Mouse (Mus musculus): ENCODE data around the gene Twf2. TPM values are rescaled to one million over a fixed set of nuclear protein-coding genes. Genes with fewer than 3 reads are reported as not detected.

The Twf2 gene
- total RNA-seq, 2 experiments from 2014 or later, result 52.3 to 57.2 TPM

DNA sequence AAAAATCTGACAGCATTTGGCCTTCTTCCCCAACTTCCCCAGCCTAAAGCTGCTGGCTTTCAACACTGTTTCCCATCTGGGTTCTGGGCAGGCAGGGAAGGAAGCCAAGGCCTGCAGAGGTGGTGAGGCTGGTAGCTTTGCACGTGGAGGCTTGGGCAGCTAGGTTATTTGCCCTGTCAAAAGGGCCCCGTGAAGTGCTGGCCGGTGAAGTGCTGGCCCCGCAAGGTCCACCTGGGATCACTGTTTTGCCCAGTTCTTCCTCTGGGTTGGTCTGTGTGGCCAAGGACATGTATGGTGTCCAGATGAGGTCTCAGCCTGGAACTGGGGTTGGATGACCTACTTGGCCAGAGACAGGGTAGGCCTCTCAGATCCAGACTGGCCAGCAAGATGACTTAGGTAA, 7.0 kb downstream of the Twf2 start:
- no peak for DNase-seq (ENCODE audit: extremely low spot score in 1 of 2, low spot score in 1 of 2)

DNA sequence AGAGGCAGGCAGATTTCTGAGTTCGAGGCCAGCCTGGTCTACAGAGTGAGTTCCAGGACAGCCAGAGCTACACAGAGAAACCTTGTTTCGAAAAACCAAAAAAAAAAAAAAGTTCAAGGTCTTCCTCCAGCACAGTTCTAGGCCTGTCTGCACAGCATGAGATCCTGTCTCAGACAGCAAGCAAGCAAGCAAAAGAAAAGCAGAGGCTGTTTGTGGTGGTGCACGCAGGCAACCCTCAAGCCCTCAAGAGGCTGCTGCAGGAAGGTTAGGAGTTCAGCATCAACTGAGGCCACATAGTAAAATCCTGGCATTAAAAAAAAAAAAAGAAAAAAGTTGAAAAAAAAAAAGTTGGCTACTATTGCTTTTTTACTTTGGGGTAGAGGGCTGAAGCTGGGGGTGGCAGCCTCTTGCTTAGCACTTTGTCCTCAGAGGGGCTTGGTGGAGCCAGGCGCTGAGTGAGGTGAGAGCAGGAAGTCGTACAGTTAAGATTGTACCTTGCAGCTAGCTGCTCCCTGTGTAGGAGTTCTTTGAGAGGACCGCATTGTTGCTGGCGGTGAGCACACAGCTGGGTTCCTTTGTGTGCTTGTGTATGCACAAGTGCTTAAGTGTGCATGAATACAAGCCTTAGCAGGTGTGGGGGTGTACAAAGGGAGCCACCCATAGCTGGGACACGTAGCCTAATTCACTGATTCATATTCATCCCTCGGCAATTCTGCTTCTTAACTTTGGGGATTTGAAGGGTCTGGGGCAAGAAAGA, 8.1 kb downstream of the Twf2 start:
- no peak for DNase-seq (ENCODE audit: extremely low spot score in 1 of 2, low spot score in 1 of 2)

DNA sequence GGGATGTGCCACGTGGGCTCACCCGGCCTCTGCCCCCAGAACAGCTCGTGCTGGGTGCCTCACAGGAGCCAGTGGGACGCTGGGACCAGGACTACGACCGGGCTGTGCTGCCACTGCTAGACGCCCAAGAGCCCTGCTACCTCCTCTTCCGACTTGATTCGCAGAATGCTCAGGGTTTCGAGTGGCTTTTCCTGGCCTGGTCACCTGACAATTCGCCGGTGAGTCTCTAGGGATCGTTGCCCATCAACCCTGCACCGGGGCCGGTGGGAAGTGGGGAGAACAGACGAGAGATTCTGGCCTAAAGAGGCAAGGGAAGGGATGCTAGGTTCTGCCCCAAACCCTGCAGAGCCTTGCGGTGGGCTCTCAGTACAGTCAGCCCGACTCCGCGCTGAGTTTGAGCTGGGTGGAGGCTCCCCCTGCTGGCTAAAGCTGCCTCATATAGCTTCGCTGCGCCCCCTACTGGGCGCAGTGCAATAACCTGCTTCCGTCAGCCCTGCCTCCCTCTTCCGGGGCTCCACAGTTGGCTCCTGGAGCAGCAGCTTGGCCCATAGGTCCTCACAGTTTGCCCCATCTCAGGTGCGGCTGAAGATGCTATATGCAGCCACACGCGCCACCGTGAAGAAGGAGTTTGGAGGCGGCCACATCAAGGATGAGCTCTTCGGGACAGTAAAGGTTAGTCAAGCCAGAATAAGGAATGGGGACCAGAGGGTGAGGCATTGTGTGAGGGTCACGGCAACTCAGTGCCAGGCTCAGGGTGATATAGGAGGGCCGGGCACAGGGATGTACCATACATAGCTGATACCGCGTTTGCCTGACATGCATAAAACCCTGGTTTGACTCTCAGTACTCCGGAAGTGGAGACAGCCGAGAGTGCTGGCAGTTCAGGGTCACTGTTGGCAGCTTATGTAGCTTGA, 9.0 kb downstream of the Twf2 start:
- peak; percentile 78 to 83 for DNase-seq (ENCODE audit: extremely low spot score in 1 of 2, low spot score in 1 of 2)

DNA sequence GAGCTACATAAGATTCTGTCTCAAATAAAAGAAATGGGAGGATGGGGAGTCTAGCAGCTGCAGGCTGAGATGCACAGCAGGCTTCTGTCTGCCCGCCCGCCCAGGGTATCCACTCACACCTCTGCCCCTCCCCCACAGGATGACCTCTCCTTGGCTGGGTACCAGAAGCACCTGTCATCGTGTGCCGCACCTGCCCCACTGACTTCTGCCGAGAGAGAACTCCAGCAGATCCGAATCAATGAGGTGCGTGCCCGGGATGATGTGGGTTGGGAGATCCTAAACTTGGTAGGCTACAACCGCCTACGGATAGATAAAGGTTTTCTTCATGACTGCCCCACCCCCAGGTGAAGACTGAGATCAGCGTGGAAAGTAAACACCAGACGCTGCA, 9.7 kb downstream of the Twf2 start:
- no peak for DNase-seq (ENCODE audit: extremely low spot score in 1 of 2, low spot score in 1 of 2)

DNA sequence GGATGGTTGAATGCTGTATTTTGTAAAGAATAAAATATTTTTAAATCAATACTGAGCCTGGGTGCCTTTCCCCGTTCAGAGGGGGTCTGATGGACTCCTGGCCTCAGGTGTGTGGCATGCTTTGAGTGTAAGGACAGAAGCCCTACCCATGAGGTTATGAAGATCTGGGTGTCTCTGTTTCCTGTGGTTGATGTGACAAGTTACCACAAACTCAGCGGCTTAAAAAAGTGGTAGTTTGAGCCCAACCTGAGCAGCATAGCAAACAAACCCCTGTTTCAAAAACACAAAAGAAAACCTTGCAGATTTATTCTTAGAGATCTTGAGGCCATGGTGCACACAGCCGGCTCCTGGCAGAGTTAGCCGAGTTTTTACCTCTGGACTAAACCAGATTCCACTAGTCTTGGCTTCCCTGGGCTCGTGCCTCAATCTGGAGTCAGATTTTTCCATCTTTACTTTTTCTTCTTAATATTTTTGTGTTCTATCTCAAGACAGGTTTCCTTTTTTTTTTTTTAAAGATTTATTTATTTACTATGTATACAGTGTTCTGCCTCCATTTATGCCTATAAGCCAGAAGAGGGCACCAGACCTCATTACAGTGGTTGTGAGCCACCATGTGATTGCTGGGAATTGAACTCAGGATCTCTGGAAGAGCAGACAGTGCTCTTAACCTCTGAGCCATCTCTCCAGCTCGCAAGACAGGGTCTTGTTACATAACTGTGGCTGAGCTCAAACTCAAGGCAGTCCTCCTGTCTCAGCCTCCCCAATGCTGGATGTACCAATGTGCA, 12.6 kb downstream of the Twf2 start:
- no peak for DNase-seq (ENCODE audit: extremely low spot score in 1 of 2, low spot score in 1 of 2)

DNA sequence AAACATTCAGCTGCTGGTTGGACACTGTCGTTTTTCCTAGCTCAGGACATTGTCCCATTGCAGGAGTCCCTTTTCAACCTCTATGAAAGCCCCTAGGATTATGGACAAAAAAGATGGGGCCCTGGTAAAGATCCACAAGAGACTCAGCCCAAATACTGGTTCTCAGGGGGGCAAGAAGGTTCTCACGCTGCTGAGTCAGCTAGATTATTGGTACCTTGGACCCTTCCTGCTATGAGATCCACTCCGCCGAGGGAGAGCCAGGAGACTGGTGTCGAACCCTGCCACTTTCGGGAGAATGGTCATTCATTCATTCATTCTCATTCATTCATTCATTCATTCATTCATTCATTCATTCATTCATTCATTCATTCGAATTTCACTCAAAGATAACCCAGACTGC, 14.1 kb downstream of the Twf2 start:
- no peak for DNase-seq (ENCODE audit: extremely low spot score in 1 of 2, low spot score in 1 of 2)

DNA sequence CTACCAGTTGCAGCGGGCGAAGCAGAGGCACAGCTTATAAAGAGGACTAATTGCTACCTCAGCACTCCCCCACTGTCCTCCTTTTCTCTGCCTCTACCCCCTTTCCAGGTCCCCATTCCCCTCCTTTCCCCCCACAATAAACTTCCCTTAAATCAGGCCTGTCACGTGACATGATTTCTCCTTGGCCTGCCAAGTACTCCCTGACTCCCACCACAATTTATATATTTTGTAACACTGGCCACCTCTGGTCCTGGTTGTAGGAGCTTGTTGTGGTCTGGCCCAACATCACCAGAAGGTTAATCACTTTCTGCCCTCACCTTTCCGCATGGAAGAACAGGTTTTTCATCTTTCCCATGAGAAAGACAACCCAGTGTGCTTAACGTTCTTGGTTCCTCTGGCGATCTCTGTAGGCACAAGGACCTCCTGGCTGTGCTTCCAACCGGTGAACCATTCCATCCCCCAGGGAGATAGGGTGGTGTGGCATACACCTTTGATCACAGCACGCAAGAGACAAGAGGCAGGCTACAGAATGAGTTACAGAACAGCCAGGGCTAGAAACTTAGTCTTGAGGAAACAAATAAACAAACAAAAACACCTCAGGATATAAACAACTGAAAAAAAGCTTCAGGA, 18.1 kb downstream of the Twf2 start:
- no peak for DNase-seq (ENCODE audit: extremely low spot score in 1 of 2, low spot score in 1 of 2)

DNA sequence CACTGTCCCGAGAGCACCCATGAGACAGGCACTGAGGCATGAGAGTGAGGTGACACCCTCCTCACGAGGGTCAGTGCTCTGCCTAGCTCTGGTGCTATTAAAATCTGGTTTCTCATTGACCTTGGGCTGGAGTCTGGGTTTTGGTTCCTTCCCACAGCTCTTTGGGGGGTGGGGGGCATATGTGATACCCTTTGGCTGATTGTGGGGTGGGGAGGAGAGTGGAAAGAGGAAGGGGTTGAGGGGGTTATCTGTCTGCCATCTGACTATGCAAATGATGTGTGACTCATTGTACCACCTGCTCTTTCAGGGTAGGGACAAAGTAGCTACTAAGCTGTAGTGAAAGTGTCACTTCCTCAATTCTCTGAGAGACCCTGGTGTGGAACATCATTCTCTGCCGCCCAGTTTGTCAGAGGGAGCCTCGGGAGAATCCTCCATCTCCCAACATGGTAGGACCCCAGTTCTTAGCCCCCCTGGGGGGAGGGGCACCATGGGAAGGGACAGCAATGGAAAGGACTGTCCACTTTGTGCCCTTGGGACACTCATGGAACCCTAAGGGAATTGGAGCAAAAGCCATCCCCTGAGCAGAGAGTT, 19.4 kb downstream of the Twf2 start, which contains the start of gene Tlr9:
Gene Tlr9 (plus strand): TSS at position 338 of the 591 bp plus-strand sequence.
- no peak for DNase-seq (ENCODE audit: extremely low spot score in 1 of 2, low spot score in 1 of 2)

DNA sequence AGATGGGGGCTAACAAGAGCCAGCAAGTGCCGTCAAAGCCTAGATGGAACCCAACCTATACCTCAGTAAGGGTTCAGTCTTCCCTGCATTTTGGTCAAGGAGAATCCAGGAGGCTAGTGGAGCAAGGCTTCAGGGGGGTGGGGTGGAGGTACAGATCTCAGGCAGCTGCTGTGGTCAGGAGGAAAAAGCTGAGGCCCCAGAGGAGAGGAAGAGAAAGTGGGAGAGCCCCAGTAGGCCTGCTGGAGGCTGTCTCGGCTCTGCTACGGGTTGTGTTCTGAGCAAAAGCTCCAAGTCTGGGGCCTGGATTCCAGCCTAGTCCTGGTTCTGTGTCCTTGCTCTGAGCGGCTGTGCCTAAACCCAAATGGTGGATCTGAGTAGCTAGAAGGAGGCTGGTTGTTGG, 20.1 kb downstream of the Twf2 start:
- DNase-seq (ENCODE audit: extremely low spot score in 1 of 2, low spot score in 1 of 2), result no peak

DNA sequence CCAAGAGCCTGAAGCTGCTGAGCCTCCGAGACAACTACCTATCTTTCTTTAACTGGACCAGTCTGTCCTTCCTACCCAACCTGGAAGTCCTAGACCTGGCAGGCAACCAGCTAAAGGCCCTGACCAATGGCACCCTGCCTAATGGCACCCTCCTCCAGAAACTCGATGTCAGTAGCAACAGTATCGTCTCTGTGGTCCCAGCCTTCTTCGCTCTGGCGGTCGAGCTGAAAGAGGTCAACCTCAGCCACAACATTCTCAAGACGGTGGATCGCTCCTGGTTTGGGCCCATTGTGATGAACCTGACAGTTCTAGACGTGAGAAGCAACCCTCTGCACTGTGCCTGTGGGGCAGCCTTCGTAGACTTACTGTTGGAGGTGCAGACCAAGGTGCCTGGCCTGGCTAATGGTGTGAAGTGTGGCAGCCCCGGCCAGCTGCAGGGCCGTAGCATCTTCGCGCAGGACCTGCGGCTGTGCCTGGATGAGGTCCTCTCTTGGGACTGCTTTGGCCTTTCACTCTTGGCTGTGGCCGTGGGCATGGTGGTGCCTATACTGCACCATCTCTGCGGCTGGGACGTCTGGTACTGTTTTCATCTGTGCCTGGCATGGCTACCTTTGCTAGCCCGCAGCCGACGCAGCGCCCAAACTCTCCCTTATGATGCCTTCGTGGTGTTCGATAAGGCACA, 22.7 kb downstream of the Twf2 start:
- no peak for DNase-seq (ENCODE audit: extremely low spot score in 1 of 2, low spot score in 1 of 2)

DNA sequence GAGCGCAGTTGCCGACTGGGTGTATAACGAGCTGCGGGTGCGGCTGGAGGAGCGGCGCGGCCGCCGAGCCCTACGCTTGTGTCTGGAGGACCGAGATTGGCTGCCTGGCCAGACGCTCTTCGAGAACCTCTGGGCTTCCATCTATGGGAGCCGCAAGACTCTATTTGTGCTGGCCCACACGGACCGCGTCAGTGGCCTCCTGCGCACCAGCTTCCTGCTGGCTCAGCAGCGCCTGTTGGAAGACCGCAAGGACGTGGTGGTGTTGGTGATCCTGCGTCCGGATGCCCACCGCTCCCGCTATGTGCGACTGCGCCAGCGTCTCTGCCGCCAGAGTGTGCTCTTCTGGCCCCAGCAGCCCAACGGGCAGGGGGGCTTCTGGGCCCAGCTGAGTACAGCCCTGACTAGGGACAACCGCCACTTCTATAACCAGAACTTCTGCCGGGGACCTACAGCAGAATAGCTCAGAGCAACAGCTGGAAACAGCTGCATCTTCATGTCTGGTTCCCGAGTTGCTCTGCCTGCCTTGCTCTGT, 23.3 kb downstream of the Twf2 start:
- no peak for DNase-seq (ENCODE audit: extremely low spot score in 1 of 2, low spot score in 1 of 2)

DNA sequence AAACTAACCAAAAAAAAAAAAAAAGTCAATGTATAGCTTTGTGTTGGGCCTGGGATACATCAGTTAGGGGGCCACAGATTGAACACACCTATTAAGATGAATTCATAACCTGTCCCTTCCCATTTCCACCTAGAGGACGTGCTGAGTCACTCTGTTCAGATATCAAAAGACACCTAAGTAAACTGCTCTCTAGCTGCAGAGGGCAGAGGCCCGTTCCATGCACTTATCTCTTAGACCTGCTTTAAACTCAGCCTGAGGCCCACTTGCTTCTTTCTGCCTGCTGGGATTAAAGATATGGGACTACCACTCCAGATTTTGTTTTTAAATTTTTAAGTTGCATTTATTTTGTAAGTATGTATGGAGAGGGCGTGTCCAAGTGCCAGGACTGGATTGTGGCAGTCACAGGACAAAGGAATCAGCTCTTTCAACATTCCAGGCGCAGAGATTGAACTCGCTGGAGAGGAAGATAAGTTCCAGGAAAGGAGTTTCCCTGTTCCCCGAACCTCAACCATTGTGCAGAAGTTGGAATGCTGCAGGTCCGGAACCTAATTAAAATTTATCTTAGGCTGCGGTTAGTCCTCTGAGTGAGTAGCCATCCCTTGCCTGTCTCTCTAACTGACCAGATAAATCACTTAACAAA, 25.0 kb downstream of the Twf2 start:
- DNase-seq (ENCODE audit: extremely low spot score in 1 of 2, low spot score in 1 of 2), result no peak

DNA sequence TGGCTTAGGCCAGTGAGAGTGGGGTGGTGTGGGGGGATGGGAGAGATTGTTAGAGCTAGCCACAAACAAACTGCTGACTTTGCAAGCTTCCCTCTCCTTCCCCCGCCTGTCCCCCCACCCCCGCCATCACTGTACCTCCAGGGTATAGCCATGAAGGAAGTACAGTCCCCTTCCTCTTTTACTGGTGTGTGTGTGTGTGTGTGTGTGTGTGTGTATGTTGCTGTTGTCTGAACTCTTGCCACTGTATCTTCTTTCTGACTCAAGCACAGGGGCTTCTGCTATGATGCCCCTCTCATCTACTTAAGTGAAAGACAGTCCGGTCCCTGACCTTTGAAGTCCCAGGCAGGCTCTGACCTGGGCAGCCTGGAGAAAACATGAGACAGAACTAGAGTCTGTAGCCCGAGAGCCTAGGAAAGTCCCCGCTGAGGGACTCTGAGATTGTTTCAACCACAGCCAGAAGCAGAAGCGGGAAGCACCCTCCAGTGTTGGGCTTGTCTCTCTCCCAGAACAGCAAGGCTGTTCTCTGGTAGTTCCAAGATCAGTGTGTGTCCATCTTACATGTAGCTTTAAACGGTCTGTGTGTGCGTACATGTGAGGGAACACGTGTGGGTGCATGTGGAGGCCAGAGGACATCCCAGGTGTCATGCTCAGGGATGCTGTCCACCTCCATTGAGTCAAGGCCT, 27.3 kb downstream of the Twf2 start:
- no peak for DNase-seq (ENCODE audit: extremely low spot score in 1 of 2, low spot score in 1 of 2)

DNA sequence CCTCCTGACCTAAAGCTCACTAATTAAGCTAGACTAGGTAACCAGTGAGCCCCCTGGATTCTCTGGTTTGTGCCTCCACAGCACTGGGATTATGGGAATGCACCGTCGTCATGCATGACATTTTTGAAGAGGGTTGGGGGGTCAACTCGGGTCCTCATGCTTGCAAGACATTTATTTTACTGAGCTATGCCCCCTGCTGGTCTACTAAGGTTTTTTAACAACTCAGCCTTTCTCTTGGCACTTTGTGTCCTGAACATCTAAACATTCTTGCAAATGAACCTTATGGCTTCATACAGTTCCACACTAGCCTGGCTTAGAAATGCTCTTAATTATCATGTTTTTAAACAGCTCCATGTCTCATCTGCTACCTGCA, 27.8 kb downstream of the Twf2 start:
- no peak for DNase-seq (ENCODE audit: extremely low spot score in 1 of 2, low spot score in 1 of 2)

DNA sequence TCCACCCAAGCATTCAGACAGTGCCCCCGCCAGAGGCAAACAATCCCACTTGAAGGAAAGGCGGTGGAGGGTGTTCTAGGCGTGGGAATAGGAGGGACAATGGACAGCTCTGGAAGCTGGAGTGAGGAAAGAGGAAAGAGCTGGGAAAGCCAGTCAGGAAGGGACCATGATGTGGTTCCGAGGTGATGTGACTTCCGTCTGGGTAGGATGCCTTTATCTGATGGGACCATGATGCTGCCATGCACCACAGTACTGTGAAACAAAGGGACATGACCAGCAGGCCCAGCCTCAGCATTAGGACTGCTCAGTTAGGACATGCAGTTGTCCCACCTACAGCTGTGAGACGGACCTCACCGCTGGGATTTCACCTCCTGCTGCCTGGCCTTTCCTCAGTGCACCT, 28.3 kb downstream of the Twf2 start:
- no peak for DNase-seq (ENCODE audit: extremely low spot score in 1 of 2, low spot score in 1 of 2)

DNA sequence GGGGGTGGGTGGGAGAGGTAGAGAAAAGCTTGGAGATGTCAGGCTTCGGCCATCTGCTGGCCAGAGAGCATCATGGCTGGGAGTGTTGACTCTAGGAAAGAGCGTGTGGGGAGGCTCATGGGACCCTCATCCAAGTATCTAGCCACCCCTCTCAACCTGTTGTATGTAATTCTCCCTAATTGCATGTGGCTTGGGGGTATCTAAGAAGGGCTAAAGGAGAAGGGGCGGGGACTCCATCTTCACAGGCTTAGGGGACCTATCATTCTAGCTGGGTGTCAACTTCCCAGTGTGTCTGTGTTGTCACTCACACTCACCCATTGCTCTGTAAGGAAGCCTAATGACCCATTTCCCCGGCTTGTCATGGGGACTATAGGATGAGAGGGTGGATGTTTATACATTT, 28.9 kb downstream of the Twf2 start:
- no peak for DNase-seq (ENCODE audit: extremely low spot score in 1 of 2, low spot score in 1 of 2)

DNA sequence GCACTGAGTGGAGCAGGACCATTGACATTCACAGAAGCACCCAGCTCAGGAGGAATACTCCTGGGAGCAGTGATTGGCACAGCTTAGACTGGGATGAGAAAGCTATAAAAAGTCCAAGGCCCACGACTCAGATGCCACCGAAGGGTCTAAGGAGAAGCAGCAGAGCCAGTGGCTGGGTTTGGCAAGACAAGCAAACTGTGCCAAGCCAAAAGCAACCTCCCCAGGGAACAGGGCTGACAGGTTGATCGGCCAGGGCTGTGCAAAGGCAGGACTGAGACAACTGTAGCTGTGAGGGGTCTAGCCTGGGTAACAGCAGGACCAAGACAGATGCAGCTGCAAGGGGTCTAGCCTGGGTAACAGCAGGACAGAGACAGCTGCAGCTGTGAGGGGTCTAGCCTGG, 30.0 kb downstream of the Twf2 start:
- no peak for DNase-seq (ENCODE audit: extremely low spot score in 1 of 2, low spot score in 1 of 2)

DNA sequence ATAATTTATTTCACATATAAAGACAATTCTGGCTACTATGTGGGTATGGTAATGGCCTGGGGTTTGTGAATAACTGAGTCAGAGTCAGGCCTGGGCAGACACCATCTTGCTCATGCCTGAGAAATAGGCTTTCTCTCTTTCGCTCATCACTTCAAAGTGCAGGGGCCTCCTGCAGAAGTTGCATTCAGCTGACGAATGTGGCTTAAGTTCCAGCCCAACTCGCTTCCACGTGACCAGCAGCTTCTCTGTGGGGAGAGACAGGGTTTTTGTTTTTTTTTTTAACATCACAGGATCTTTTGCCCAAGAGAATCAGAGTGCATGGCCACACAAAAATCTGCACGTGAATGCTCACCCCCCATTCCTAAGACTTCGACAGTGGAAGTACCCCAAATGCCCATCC, 31.0 kb downstream of the Twf2 start:
- no peak for DNase-seq (ENCODE audit: extremely low spot score in 1 of 2, low spot score in 1 of 2)

All from layer of hippocampus, postnatal 25 days (tissue).